Mouse (Mus musculus): Measurements from ENCODE around the gene Ifnab. TPM values are rescaled to one million over a fixed set of nuclear protein-coding genes. Genes with fewer than 3 reads are reported as not detected.
A peak's percentile ranks its signal among the peaks of the same experiment; 100 is the strongest.

Gene Ifnab
- polyA plus RNA-seq, 1 experiment from 2014 or later = not detected

DNA sequence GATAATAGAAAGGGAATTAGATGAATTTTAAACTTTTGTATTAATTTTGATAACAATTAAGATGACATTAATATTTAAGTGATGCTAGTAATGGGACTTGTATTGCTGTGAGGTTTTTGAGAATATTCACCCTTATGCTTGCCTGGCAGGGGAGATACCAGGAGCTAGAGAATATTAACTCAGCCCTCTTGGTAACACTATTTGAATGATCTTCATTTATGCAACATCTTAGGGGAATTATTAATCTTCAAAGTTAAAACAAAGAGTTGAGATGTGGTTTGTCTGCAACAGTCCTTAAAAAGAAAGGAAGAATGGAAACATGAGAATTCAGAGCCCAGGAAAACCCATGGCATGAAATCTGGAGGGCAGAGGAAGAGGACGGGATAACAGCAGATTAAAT, 8.1 kb upstream of the Ifnab start:
- ATAC-seq (no peak), DNase-seq (ENCODE audit: low spot score) (no peak)
- Histone ChIP-seq H3K9me3 (ENCODE audit: low read length) (no peaks in the 10 kb centered on the region), H3K4me2 (replicated peaks; ENCODE audit: low read depth, low read length) (no peak overlapping the region), H3K27me3 (replicated peaks; ENCODE audit: insufficient read depth, low read length) (no peaks in the 10 kb centered on the region), H3K4me1 (ENCODE audit: insufficient read depth, low read depth, low read length) (no peaks in the 10 kb centered on the region), H3K4me3 (ENCODE audit: low read depth, low read length) (no peak overlapping the region), H3K27ac (ENCODE audit: low read length) (no peak overlapping the region), H3K36me3 (ENCODE audit: insufficient read depth, low read length) (no peaks in the 10 kb centered on the region), H3K9ac (replicated peaks; ENCODE audit: low read depth) (no peak overlapping the region)
- TF ChIP-seq CTCF (IDR thresholded peaks at IDR 0.05) = no peak
- no peak for TF ChIP-seq EP300 (IDR thresholded peaks at IDR 0.05)
- WGBS = 83% methylated on average over 1 of the region's 1 CpGs

GRCm38 (mm10) chr4:88698781-88699180, 7.6 kb upstream of the Ifnab start:
- no peak overlapping the region for H3K27ac ChIP-seq (ENCODE audit: low read length)
- no peaks in the 10 kb centered on the region for H3K36me3 ChIP-seq (ENCODE audit: insufficient read depth, low read length)
- no peak overlapping the region for H3K4me3 ChIP-seq (ENCODE audit: low read depth, low read length)
- WGBS = 74% methylated on average over 5 of the region's 5 CpGs
- ATAC-seq = no peak
- no peak overlapping the region for H3K4me2 ChIP-seq (replicated peaks; ENCODE audit: low read depth, low read length)
- no peaks in the 10 kb centered on the region for H3K27me3 ChIP-seq (replicated peaks; ENCODE audit: insufficient read depth, low read length)
- no peaks in the 10 kb centered on the region for H3K4me1 ChIP-seq (ENCODE audit: insufficient read depth, low read depth, low read length)
- no peaks in the 10 kb centered on the region for H3K9me3 ChIP-seq (ENCODE audit: low read length)
- no peak overlapping the region for H3K9ac ChIP-seq (replicated peaks; ENCODE audit: low read depth)
- DNase-seq (ENCODE audit: low spot score) = no peak
- TF ChIP-seq EP300 (IDR thresholded peaks at IDR 0.05) (no peak), CTCF (IDR thresholded peaks at IDR 0.05) (no peak)

DNA sequence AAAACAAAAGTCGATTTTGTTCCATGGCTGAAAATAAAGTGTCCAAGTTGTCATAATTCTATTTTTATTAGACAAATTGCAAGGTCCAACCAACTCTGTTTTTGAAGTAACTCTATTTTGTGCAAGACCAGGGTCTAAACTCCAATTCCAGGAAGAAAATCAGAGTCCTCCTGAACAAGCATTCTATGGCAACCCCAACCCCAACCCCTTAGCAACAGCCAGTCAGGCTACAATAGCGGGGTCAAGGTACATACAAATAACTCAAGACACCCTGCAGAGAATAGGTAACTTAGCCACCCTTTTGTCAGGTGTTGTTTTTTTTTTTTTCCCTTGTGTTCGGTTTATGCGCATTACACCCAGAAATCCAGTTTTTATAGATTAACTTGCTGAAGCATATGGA, 6.6 kb upstream of the Ifnab start:
- H3K9me3 ChIP-seq (ENCODE audit: low read length) = no peaks in the 10 kb centered on the region
- no peaks in the 10 kb centered on the region for H3K4me1 ChIP-seq (ENCODE audit: insufficient read depth, low read depth, low read length)
- no peaks in the 10 kb centered on the region for H3K27me3 ChIP-seq (replicated peaks; ENCODE audit: insufficient read depth, low read length)
- no peaks in the 10 kb centered on the region for H3K36me3 ChIP-seq (ENCODE audit: insufficient read depth, low read length)
- H3K4me2 ChIP-seq (replicated peaks; ENCODE audit: low read depth, low read length) = no peak overlapping the region
- no peak overlapping the region for H3K9ac ChIP-seq (replicated peaks; ENCODE audit: low read depth)
- ATAC-seq (no peak), DNase-seq (ENCODE audit: low spot score) (no peak)
- TF ChIP-seq EP300 (IDR thresholded peaks at IDR 0.05) (no peak), CTCF (IDR thresholded peaks at IDR 0.05) (no peak)
- WGBS = 83% methylated on average over 4 of the region's 4 CpGs
- no peak overlapping the region for H3K27ac ChIP-seq (ENCODE audit: low read length)
- no peak overlapping the region for H3K4me3 ChIP-seq (ENCODE audit: low read depth, low read length)

DNA sequence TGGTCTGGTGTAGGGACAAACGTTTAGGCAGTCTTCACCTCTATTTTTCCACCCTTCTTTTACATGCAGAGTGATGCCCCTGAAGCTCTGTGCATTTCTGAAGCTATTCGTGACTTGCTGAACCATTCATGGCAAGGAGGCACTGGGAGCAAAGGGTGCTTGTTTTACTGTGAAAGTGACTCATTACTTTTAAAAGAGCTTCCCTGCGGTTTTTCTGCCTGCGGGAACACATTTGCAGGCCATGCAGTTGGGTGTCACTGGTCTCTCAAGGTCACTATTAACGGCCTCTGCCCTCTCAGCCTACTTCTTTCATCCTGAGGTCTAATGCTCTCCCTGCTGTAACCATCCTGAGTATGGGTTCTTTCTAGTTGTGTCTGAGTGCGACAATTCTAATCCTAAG, 5.9 kb upstream of the Ifnab start:
- no peaks in the 10 kb centered on the region for H3K36me3 ChIP-seq (ENCODE audit: insufficient read depth, low read length)
- ATAC-seq = no peak

GRCm38 (mm10) chr4:88696237-88696884, 5.2 kb upstream of the Ifnab start:
- ATAC-seq (peak; percentile 84), DNase-seq (ENCODE audit: low spot score) (peak; percentile 85)

More for the DNA sequence above, 5.9 kb upstream of the Ifnab start:
- Histone ChIP-seq H3K4me3 (ENCODE audit: low read depth, low read length) (no peak overlapping the region), H3K9me3 (ENCODE audit: low read length) (no peaks in the 10 kb centered on the region), H3K4me1 (ENCODE audit: insufficient read depth, low read depth, low read length) (no peaks in the 10 kb centered on the region), H3K27ac (ENCODE audit: low read length) (no peak overlapping the region), H3K9ac (replicated peaks; ENCODE audit: low read depth) (no peak overlapping the region), H3K27me3 (replicated peaks; ENCODE audit: insufficient read depth, low read length) (no peaks in the 10 kb centered on the region), H3K4me2 (replicated peaks; ENCODE audit: low read depth, low read length) (no peak overlapping the region)
- 59% methylated on average over 6 of the region's 6 CpGs for WGBS
- no peak for TF ChIP-seq EP300 (IDR thresholded peaks at IDR 0.05)
- TF ChIP-seq CTCF (IDR thresholded peaks at IDR 0.05) = no peak
- DNase-seq (ENCODE audit: low spot score) = no peak

DNA sequence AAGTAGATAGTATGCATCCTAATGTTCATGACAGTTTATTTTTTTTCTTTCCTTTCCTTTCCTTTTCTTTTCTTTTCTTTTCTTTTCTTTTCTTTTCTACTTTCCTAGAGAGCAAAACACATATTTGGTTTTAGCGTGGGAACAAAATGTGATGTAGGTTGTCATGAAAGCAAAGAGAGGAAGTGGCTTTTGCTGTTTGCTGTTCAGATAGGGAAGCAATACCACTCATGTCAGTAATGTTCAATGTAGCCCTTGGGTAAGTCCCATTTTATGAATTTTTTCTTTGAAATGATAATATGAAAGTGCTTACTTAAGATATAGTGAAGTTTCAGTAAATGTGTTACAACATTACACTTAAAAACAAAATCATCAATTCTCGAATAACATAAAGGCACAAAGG, 2.2 kb upstream of the Ifnab start:
- no peak overlapping the region for H3K27ac ChIP-seq (ENCODE audit: low read length)
- H3K27me3 ChIP-seq (replicated peaks; ENCODE audit: insufficient read depth, low read length) = no peaks in the 10 kb centered on the region
- 68% methylated on average over 2 of the region's 2 CpGs for WGBS
- H3K4me1 ChIP-seq (ENCODE audit: insufficient read depth, low read depth, low read length) = no peaks in the 10 kb centered on the region
- peak; percentile 4 for DNase-seq (ENCODE audit: low spot score)
- H3K4me3 ChIP-seq (ENCODE audit: low read depth, low read length) = no peak overlapping the region
- no peak overlapping the region for H3K4me2 ChIP-seq (replicated peaks; ENCODE audit: low read depth, low read length)
- TF ChIP-seq EP300 (IDR thresholded peaks at IDR 0.05) = no peak
- TF ChIP-seq CTCF (IDR thresholded peaks at IDR 0.05) = no peak
- H3K9ac ChIP-seq (replicated peaks; ENCODE audit: low read depth) = no peak overlapping the region
- ATAC-seq = no peak
- H3K9me3 ChIP-seq (ENCODE audit: low read length) = no peaks in the 10 kb centered on the region
- no peaks in the 10 kb centered on the region for H3K36me3 ChIP-seq (ENCODE audit: insufficient read depth, low read length)

More at GRCm38 (mm10) chr4:88696237-88696884, 5.2 kb upstream of the Ifnab start:
- no peaks in the 10 kb centered on the region for H3K4me1 ChIP-seq (ENCODE audit: insufficient read depth, low read depth, low read length)
- H3K4me3 ChIP-seq (ENCODE audit: low read depth, low read length) = no peak overlapping the region
- H3K27ac ChIP-seq (ENCODE audit: low read length) = no peak overlapping the region
- H3K27me3 ChIP-seq (replicated peaks; ENCODE audit: insufficient read depth, low read length) = no peaks in the 10 kb centered on the region
- H3K4me2 ChIP-seq (replicated peaks; ENCODE audit: low read depth, low read length) = no peak overlapping the region
- H3K9me3 ChIP-seq (ENCODE audit: low read length) = no peaks in the 10 kb centered on the region
- 21% methylated on average over 3 of the region's 3 CpGs for WGBS
- TF ChIP-seq CTCF (IDR thresholded peaks at IDR 0.05) (peak; percentile 100), EP300 (IDR thresholded peaks at IDR 0.05) (no peak)
- H3K9ac ChIP-seq (replicated peaks; ENCODE audit: low read depth) = no peak overlapping the region
- no peaks in the 10 kb centered on the region for H3K36me3 ChIP-seq (ENCODE audit: insufficient read depth, low read length)

- Histone ChIP-seq H3K4me1 (ENCODE audit: insufficient read depth, low read depth, low read length) (no peaks in the 10 kb centered on the region), H3K27ac (ENCODE audit: low read length) (no peak overlapping the region), H3K4me3 (ENCODE audit: low read depth, low read length) (no peak overlapping the region), H3K9me3 (ENCODE audit: low read length) (no peaks in the 10 kb centered on the region), H3K36me3 (ENCODE audit: insufficient read depth, low read length) (no peaks in the 10 kb centered on the region), H3K27me3 (replicated peaks; ENCODE audit: insufficient read depth, low read length) (no peaks in the 10 kb centered on the region), H3K4me2 (replicated peaks; ENCODE audit: low read depth, low read length) (no peak overlapping the region), H3K9ac (replicated peaks; ENCODE audit: low read depth) (no peak overlapping the region)
- TF ChIP-seq CTCF (IDR thresholded peaks at IDR 0.05) = no peak
- no peak for TF ChIP-seq EP300 (IDR thresholded peaks at IDR 0.05)
- 52% methylated on average over 1 of the region's 1 CpGs for WGBS
- ATAC-seq (no peak), DNase-seq (ENCODE audit: low spot score) (no peak)
Observed at GRCm38 (mm10) chr4:88692537-88692936, 1.4 kb upstream of the Ifnab start.

Data from lung, postnatal 0 days (tissue).